Mouse (Mus musculus): Measurements from ENCODE around the gene Unc80. TPM values are rescaled to one million over a fixed set of nuclear protein-coding genes. Genes with fewer than 3 reads are reported as not detected.

The Unc80 gene
- total RNA-seq, 2 experiments from 2014 or later = 0.16 to 0.36 TPM

DNA sequence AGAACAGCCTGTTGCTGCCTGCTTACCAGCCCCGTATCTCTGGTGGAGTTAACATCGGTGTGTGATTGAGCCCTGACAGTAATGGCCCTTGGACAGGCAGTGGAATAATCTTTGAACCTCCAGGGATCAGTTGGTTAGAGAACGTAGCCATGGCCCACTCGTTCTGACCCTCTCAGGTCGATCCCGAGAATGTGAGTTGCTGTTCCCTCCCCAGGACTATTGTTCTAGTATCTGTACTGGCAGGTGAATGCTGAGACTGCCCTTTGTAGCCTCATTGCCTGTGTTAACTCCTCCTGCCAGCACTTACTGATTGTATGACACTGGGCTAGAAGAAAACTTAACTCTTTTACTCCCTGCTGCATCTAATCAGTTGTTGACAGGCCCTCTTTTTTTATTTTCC is 236.4 kb downstream of the Unc80 start:
- no peak for DNase-seq

DNA sequence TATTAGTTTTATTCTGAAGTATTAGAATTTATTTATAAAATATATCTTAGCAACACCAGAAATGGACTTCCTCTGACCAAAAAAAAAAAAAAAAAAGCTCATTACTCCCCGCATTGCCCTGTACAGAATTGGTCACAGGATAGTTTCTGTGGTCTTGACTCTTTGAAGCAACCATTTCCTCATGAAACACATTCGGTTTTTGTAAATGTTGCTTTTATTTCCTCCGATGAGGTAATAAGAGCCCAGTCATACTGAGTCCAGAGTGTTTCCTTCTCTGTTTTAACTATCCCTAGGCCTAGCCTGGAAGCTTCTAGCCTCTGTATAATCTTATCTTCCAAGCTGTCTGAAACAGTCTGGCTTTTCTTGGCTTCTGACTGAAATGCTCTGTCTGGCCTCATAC is 244.7 kb downstream of the Unc80 start:
- DNase-seq = no peak

DNA sequence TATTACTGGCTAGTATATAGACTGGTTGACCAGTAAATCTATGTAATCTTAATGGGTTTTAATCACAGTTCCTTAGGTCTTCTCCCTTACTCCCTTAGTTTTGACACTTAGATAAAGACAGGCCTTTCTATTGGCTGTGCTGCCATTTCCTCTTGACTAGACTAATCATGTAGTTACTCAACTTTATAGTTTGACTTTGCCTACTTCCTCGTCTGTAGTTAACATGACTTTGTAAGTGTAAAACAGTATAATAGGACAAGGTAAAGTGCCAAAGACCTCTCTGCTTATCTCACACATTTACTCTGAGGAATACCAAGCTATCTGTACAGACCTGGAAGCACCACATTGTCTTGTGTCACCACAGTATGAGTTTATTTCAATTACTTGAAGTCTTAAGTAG is 262.4 kb downstream of the Unc80 start:
- no peak for DNase-seq

Other genes starting within 250 kb of the Unc80 start
- 10 to 100 TPM; 10.2 to 13.4 TPM for gene Rpe, start 232.5 kb downstream of the Unc80 start, total RNA-seq (2021)